Mouse (Mus musculus) thymus, adult 18-20 months (tissue): ENCODE data around the gene Trmt10c.

Experiments used
- DNase-seq, 2 experiments: peaks; one replicate each; pipeline ENCODE4 v3.0.0; 2022; ENCODE audit warnings: mixed read lengths in 2 of 2

Trmt10c gene

DNA sequence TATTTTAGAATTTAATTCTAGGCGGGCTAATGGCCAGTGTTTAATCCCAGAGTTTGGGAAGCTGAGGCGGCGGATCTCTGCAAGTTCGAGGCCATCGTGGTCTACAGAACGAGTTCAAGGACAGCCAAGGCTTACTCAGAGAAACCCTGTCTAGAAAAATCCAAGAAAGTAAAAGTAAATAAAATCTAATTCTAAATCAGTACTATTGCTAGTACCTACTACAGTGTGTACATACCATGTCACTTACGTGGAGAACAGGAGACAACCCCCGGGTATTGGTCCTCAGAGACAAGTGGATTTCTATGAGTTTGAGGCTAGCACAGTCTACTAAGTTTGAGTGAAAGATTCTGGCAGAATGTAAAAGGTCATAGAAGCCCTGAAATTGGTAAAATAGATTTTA is 471 bp upstream of the Trmt10c start:
- no peak for DNase-seq

DNA sequence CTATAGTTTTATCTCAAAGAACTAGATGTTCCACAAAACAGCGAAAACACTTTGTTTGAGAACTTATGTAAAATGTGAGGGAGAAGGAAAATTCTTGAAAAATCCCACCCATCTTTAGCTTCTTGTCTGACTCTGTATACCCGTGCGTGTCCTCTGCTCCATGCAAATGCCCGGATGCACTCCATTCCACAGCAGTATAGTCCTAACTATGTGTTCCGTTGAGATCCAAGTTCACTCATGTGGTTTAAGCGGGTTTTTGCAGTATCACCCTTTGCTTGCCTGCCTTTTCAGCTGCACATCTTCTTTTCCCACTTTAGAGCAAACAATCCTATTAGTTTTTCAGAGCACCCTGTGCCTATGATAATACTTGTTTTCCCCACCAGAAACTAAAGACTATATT is 1.1 kb downstream of the Trmt10c start:
- DNase-seq: no peak

DNA sequence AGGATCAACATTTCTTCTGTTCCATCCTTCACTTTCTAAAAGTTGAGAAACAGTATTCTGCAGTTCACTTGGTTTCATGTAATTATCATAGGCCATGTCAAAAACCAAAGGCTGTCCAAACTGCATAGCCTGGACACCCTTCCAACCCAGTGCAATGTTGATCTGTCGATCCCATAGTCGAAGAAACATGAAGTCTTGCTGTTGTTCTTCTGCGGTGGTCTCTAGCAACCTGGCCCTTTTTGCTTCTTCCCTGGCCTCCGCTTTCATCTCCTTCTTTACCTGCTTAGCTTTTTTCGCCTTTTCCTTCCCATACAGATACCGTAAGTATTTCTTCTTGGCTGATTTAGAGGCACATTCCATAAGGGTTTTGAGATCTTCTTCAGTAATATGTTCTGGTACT is 3.1 kb downstream of the Trmt10c start:
- DNase-seq: no peak

DNA sequence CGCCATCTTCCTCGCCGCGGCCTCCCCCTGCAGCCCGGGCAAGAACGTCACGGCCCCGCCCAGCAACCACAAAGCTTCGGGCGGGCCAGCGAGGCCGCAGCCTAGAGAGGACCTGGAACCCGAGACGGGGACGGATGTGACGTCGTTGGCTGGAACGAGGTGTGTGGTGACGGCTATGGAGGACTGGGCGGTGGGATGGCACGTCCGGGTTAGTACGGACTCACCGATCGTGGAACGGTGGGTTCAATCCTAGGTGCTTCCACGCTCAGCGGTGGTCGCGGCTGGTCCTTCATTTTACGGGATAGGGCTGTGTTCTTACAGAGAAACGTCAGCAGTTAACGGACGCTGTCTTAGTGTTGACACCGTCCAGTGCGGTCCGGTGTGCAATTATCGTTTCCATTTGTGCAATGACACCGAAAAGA is 7.9 kb downstream of the Trmt10c start, which contains the start of gene Pcnp:
Gene Pcnp, minus strand, starts transcription at position 79 of the 422 bp plus-strand sequence.
- peak; percentile 93 to 94 for DNase-seq

DNA sequence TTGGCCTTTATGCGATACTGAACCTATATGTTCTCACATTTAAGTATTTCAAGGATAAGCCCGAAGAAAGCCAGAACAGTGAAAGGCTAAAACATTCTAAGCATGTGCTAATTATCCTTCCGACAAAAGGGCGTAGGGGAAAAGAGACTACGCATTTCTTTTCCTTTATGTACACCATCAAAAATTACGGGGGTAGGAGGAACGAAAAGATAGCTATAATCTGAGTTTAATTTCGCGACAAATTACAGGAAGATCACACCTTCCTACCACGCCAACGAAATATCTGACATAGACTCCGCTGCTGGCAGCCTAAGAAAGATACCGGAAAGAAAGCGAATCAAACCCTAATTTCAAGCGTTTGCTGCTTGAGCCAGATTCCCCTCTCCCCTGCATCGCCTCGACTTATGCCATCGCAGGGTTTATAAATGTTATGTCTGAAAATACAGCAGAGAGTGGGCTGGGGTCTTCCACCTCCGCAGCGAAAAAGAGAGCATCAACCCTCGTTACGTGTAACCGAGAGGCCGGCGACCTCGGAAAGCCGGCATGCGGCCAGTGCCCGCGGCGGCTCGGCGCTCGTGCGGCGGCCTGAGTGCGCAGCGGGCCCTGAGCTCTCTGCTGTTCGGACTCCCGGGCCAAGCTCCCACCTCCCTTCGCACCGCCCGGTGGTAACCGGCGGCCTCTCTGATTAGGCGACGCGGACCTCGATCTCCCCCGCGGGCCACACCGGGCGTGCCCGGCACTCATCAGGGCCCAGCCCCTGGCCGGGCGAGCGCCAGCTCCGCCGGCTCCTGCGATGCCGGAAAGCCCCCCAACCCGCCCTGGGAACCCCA is 8.7 kb downstream of the Trmt10c start:
- DNase-seq: no peak

DNA sequence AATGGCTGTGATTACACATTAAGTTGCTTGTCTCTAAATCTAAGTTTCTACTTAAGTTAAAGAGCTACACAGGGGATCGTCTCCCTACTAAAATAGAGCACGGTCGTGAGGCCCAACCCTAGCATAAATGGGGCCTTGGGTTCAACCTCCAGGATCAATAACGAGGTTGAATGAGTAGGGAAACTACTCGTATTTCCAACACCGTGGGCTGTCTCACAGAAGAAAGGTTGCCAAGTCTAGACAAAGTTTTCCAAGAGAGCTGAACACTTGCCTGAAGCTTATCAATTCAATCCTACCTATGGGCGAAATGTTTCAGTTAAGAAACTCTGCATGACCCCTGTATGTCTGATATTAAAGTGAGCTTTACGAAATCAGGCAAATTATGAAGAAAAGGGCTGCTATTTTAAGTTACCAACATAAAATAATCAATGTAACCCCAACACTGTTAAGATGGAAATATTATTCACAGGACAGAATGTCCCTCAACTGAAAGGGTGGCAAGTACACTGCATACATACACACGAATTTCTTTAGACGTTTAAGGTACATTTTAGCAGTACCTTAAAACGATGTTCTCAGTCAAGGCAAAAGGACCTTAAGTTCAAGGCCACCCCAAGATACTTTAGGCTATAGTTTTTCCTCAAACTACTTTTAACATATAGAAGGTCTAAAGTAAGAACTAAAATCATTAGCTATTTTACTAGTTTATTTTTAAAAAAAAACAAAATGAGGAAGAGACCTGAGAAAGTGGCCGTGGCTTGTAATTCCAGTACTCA is 9.6 kb downstream of the Trmt10c start:
- no peak for DNase-seq

DNA sequence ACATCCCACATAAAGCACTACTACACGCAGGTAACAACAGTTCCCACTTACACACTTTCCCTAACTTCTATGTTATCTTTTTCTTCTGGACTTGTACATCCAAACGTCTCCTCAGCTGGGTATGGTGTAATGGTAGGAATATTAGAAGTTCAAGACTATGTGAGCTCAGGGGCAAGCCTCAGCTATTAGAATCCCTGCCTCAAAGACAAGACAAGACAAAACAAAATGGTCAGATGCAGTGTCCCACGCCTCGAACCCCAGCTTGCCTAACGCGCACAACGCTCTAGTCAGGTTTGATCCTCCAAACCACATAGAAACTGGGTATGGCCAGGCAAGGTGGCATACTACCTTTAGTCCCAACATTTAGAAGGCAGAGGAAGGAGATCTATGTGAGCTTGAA is 18.0 kb downstream of the Trmt10c start:
- no peak for DNase-seq

DNA sequence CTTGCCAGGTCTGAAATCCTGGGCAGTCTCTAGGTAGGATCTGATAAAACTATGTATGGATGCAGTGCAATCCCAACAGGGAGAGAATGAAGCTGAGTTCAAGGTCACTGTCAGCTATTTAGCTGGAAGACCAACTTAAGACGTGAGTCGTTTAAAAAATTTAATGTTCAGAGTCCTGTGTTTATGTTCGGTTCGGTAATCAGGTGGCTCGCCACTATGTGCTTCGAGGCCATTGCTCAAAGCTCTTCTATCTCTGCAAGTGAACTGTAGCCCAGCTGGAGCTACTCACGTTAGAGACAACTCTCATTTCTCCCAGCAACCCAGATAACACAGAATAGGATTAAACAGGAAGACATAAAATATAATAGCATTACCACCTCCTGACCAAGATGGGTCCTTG is 23.5 kb downstream of the Trmt10c start:
- no peak for DNase-seq

DNA sequence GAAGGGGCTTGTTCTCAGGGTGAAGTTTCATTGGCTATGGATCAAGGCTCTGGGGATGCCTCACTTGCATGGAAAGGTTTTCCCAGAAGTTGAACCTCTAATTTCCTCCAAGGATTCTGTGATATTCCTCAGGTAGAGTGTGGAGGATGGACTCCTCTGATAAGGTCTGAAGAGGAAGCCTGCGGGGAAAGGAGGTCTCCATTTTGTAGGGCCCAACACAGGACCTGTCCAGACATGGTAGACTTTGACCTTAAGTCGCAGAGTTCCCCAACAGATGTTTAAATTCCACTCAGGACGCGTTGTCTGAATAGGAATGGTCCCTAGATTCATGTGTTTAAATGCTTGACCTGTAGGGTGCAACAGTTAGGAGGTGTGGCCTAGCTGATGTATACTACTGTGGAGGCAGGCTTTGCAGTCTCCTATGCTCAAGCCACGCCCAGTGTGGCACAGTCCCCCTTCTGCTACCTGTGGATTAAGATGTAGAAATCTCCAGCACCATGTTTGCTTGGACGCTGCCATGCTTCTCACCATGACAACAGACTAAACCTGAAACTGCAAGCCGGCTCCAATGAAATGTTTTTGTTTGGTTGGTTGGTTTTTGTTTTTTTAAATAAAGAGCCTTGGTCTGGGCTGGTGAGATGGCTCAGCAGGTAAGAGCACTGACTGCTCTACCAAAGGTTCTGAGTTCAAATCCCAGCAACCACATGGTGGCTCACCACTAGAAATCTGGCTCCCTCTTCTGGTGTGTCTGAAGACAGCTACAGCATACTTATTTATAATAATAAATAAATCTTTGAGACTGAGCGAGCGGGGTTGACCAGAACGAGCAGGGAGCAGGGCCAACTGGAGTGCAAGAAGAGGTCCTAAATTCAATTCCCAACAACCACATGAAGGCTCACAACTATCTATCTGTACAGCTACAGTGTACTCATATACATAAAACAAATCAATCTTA is 24.6 kb downstream of the Trmt10c start:
- DNase-seq: no peak

DNA sequence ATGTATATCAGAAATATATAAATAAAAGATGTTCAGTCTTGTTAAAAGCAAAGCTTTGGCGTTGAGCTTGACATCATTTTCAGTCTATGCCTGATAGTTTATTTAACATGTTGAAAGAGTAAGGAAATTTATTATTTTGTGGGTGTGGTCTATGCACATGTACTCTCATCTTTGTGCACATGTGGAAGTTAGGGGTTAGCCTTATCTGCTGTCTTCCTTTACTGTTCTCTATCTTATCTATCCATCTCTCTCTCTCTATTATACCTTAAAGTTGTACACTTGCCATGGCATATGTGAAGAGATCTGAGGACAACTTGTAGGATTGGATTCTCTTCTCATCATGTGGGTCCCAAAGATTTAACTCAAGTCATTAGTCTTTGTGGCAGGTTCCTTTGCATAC is 28.8 kb downstream of the Trmt10c start:
- DNase-seq: no peak

DNA sequence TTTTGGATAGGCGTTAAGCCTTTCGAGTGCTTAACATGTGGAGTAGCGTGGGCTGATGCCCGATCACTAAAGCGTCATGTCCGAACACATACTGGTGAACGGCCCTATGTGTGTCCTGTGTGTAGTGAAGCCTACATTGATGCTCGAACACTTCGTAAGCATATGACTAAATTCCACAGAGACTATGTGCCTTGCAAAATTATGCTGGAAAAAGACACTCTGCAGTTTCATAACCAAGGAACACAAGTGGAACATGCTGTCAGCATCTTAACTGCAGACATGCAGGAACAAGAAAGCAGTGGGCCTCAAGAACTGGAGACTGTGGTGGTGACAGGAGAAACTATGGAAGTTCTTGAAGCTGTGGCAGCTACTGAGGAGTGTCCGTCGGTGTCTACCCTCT is 30.8 kb downstream of the Trmt10c start:
- no peak for DNase-seq

DNA sequence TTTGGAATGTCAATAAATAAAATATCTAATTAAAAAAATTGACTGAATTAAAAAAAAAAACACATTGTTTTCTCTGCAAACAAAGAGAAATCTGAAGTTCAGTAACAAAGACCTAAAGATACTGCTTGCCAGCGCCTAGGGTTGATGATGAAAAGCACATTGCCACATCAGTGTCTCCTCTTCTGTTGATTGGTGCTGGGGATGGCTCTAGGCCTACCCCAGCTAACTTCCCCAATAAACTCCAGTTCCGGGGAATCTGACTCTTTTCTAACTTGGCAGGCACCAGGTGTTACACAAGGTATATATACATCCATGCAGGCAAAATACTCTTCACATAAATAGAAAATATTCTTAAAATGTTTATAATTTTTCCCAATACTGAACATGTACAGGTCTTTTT is 43.4 kb downstream of the Trmt10c start:
- no peak for DNase-seq

DNA sequence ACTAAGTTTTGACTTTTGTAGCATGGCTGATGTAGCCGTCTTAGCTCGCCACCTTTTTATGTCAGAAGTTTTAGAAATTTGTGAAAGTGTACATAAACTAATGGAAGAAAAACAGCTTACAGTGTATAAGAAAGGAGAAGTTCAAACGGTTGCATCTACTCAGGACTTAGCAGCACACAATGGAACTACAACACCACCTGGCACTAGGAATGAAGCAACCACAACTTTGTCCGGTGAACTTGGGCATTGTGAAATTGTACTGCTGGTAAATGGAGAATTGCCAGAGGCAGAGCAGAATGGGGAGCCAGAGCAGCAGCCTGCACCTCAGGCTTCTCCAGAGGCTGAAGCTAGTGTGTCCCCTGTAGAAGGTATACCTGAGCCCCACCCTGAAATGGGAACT is 47.3 kb downstream of the Trmt10c start:
- DNase-seq: no peak

DNA sequence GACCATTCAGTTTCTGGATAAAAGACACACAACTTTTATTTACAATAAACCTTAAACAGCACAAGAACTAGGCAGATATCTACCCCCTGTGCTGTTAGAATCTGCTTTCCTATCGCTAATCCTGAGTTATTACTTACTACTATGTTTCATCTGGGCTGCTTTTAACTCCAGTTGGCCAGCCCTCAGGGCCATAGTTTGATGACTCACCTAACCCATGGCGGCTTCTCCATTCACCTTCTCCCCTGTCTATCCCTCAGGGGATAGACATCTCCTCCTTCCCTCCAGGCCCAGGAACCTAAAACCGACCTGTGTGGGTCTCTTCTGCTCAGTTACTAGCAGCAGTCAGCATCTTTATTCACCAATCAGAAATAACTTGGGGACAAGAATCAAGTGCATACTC is 51.6 kb downstream of the Trmt10c start:
- no peak for DNase-seq
